Comparison of ENCODE assay signal across 17 mouse cellular contexts in genomic region chr7:122409945-122410344, GRCm38 (mm10).
"Had no signal": no experiment of that assay in that cellular context is flagged by ENCODE, and none has a peak within 500 bp of the region (broad histone marks: within the 10 kb centered on the region; RNA-seq: fewer than 3 reads in every experiment).

No protein-coding gene starts in this region.

- H3K4me3 ChIP-seq: limb, embryonic 13.5 days; liver, embryonic 15.5 days; myocyte; neural tube, embryonic 13.5 days had no signal

- ATAC-seq: inflammation-experienced regulatory T-cells, adult 6 months; intestine, postnatal 0 days had no signal

- H3K27ac ChIP-seq: kidney, postnatal 0 days; limb, embryonic 13.5 days; liver, embryonic 15.5 days; neural tube, embryonic 13.5 days had no signal

- DNase-seq: kidney, adult 9 months; kidney, postnatal 36 days; left cerebral cortex, postnatal 4 days; lung, embryonic 14.5 days; lung, postnatal 10 days; lung, postnatal 4 days; midbrain, embryonic 14.5 days; right cerebral cortex, postnatal 14 days; thymus, adult 18-20 months; thymus, postnatal 25 days had no signal
